Mouse (Mus musculus) CH12.LX (cell line): ENCODE data around the gene Irf2bp2. TPM values are rescaled to one million over a fixed set of nuclear protein-coding genes. Genes with fewer than 3 reads are reported as not detected.

Source experiments
- DNase-seq: peaks from one replicate; pipeline ENCODE4 v3.0.0-alpha.2; 2013; ENCODE audit errors: extremely low read depth
- H3K27ac ChIP-seq: 2 replicates; pipeline ENCODE4 v1.5.1; 2012; ENCODE audit warnings: low read depth, mild to moderate bottlenecking, control low read depth, moderate library complexity; ENCODE audit not compliant: insufficient read depth
- H3K27me3 ChIP-seq: replicated peaks from 2 replicates; pipeline ENCODE3; 2012; ENCODE audit warnings: inconsistent platforms
- H3K36me3 ChIP-seq, 2 experiments: replicated peaks in 1 of 2; 2 replicates each; pipeline versions ENCODE3 to v1.6.1; 2012; ENCODE audit warnings: inconsistent platforms in 1 of 2, low read length in 1 of 2, mild to moderate bottlenecking in 1 of 2, mixed read lengths in 1 of 2, moderate library complexity in 1 of 2; ENCODE audit not compliant: control insufficient read depth in 1 of 2, insufficient read depth in 1 of 2
- H3K4me1 ChIP-seq, 2 experiments: 2 replicates each; pipeline ENCODE4 v1.6.1; 2012; ENCODE audit warnings: inconsistent platforms in 1 of 2, moderate library complexity in 1 of 2; ENCODE audit not compliant: insufficient read depth in 2 of 2, control insufficient read depth in 1 of 2
- H3K4me2 ChIP-seq: 2 replicates; pipeline ENCODE4 v1.6.1; 2012; ENCODE audit warnings: low read depth, mild to moderate bottlenecking, control low read depth; ENCODE audit not compliant: poor library complexity, insufficient read depth, severe bottlenecking
- H3K4me3 ChIP-seq, 3 experiments: fragments of 150-350 bp in 1 of 3; sonication (generic) in 1 of 3; replicated peaks in 1 of 3; 2 replicates each; pipeline versions ENCODE3 to v1.5.1; 2011 to 2012; ENCODE audit warnings: low read depth in 2 of 3, low read length in 2 of 3, mild to moderate bottlenecking in 2 of 3, moderate library complexity in 2 of 3, control low read depth in 1 of 3, improper control_type of control experiment in 1 of 3, inconsistent platforms in 1 of 3, mixed read lengths in 1 of 3; ENCODE audit not compliant: poor library complexity in 1 of 3
- H3K79me2 ChIP-seq: replicated peaks from 2 replicates; pipeline ENCODE4 v1.6.1; 2012; ENCODE audit warnings: mild to moderate bottlenecking, moderate library complexity; ENCODE audit not compliant: control insufficient read depth, poor library complexity, insufficient read depth, severe bottlenecking; ENCODE audit errors: extremely low read depth
- H3K9ac ChIP-seq: 2 replicates; pipeline ENCODE4 v1.6.1; 2012; ENCODE audit warnings: low read depth, mild to moderate bottlenecking, control low read depth, moderate library complexity; ENCODE audit not compliant: insufficient read depth
- H3K9me3 ChIP-seq: replicated peaks from 2 replicates; pipeline ENCODE3; 2012; ENCODE audit warnings: low read length, inconsistent platforms, mixed read lengths
- BHLHE40 ChIP-seq: IDR thresholded peaks from 2 replicates; pipeline ENCODE4 v1.6.1; 2011; ENCODE audit warnings: mild to moderate bottlenecking, low read depth, low read length, improper control_type of control experiment
- CHD2 ChIP-seq: IDR thresholded peaks from 2 replicates; pipeline ENCODE4 v1.6.1; 2011; ENCODE audit warnings: low read length, improper control_type of control experiment
- CTCF ChIP-seq, 2 experiments: IDR thresholded peaks in 1 of 2; conservative IDR thresholded peaks in 1 of 2; 2 replicates each; pipeline ENCODE4 v1.5.1; 2011 to 2012; ENCODE audit warnings: low read depth in 2 of 2, low read length in 2 of 2, improper control_type of control experiment in 1 of 2, inconsistent platforms in 1 of 2, mild to moderate bottlenecking in 1 of 2, moderate library complexity in 1 of 2
- E2F4 ChIP-seq: IDR thresholded peaks from 2 replicates; pipeline ENCODE4 v1.6.1; 2011; ENCODE audit warnings: low read depth, low read length, improper control_type of control experiment; ENCODE audit not compliant: insufficient replicate concordance
- EP300 ChIP-seq: IDR thresholded peaks from 2 replicates; pipeline ENCODE4 v1.6.1; 2011; ENCODE audit warnings: low read length, improper control_type of control experiment
- ETS1 ChIP-seq: conservative IDR thresholded peaks from 2 replicates; pipeline ENCODE4 v1.6.1; 2012; ENCODE audit warnings: low read depth, mild to moderate bottlenecking, inconsistent platforms, low read length, improper control_type of control experiment, moderate library complexity
- GABPA ChIP-seq: IDR thresholded peaks from 2 replicates; pipeline ENCODE4 v1.6.1; 2012; ENCODE audit warnings: low read depth, low read length, improper control_type of control experiment, inconsistent platforms; ENCODE audit not compliant: insufficient replicate concordance
- HCFC1 ChIP-seq: IDR thresholded peaks from 2 replicates; pipeline ENCODE4 v1.6.1; 2012; ENCODE audit warnings: low read depth, mild to moderate bottlenecking, inconsistent platforms, low read length, improper control_type of control experiment
- IRF4 ChIP-seq: IDR thresholded peaks from 2 replicates; pipeline ENCODE4 v1.6.1; 2014; ENCODE audit warnings: low read depth, mild to moderate bottlenecking, inconsistent platforms, low read length, improper control_type of control experiment
- JUN ChIP-seq: IDR thresholded peaks from 2 replicates; pipeline ENCODE4 v1.6.1; 2011; ENCODE audit warnings: low read depth, mild to moderate bottlenecking, low read length, improper control_type of control experiment, moderate library complexity; ENCODE audit not compliant: insufficient read depth
- KAT2A ChIP-seq: IDR thresholded peaks from 2 replicates; pipeline ENCODE4 v1.6.1; 2012; ENCODE audit warnings: low read length, improper control_type of control experiment, inconsistent platforms; ENCODE audit not compliant: insufficient replicate concordance
- MAZ ChIP-seq: IDR thresholded peaks from 2 replicates; pipeline ENCODE4 v1.6.1; 2012; ENCODE audit warnings: low read depth, mild to moderate bottlenecking, inconsistent platforms, low read length, improper control_type of control experiment, moderate library complexity
- MEF2A ChIP-seq: IDR thresholded peaks from 2 replicates; pipeline ENCODE4 v1.6.1; 2014; ENCODE audit warnings: low read depth, mild to moderate bottlenecking, inconsistent platforms, low read length, improper control_type of control experiment, borderline replicate concordance
- PAX5 ChIP-seq: IDR thresholded peaks from 2 replicates; pipeline ENCODE4 v1.6.1; 2012; ENCODE audit warnings: low read length, inconsistent platforms, mixed read lengths
- POLR2AphosphoS2 ChIP-seq: IDR thresholded peaks from 2 replicates; pipeline ENCODE4 v1.6.1; 2011; ENCODE audit warnings: low read depth, low read length, improper control_type of control experiment
- RAD21 ChIP-seq: IDR thresholded peaks from 2 replicates; pipeline ENCODE4 v1.6.1; 2011; ENCODE audit warnings: low read depth, mild to moderate bottlenecking, low read length, improper control_type of control experiment, moderate library complexity
- SMC3 ChIP-seq: IDR thresholded peaks from 2 replicates; pipeline ENCODE4 v1.6.1; 2011; ENCODE audit warnings: low read depth, low read length, improper control_type of control experiment
- USF2 ChIP-seq: conservative IDR thresholded peaks from 2 replicates; pipeline ENCODE4 v1.6.1; 2011; ENCODE audit warnings: low read depth, low read length, improper control_type of control experiment
- ZC3H11A ChIP-seq: IDR thresholded peaks from 2 replicates; pipeline ENCODE4 v1.6.1; 2012; ENCODE audit warnings: low read depth, mild to moderate bottlenecking, inconsistent platforms, low read length, improper control_type of control experiment
- ZKSCAN1 ChIP-seq: IDR thresholded peaks from 2 replicates; pipeline ENCODE4 v1.6.1; 2012; ENCODE audit warnings: low read depth, inconsistent platforms, low read length, improper control_type of control experiment, borderline replicate concordance
- ZMIZ1 ChIP-seq: IDR thresholded peaks from 2 replicates; pipeline ENCODE4 v1.6.1; 2012; ENCODE audit warnings: low read depth, mild to moderate bottlenecking, inconsistent platforms, low read length, improper control_type of control experiment
- dilution Hi-C: fragments of 300-500 bp; cut with MboI; formaldehyde crosslinking; loops from 2 replicates; pipeline ENCODE4 v1.14.3; 2020; ENCODE audit warnings: low sequenced_read_pairs; ENCODE audit not compliant: extremely low pct_unique_long_range_greater_than_20kb, extremely low pct_ligation_motif_present
- in situ Hi-C: fragments of 300-500 bp; cut with MboI; formaldehyde crosslinking; loops from 3 replicates; pipeline ENCODE4 v1.14.3; 2019; ENCODE audit warnings: low sequenced_read_pairs, low pct_ligation_motif_present, low pct_unique_long_range_greater_than_20kb, mixed read lengths
- polyA plus RNA-seq: library from polyadenylated mRNA; unstranded; fragments of >175 nt; gene quantifications from 2 replicates; pipeline ENCODE4 v1.2.1, GENCODE M21; 2012; ENCODE audit warnings: low read depth; ENCODE audit not compliant: insufficient read length
- total RNA-seq, 2 experiments: library from RNA; depleted of rRNA; stranded (reverse); fragments of 300-350 nt in 1 of 2; fragments of >200 nt in 1 of 2; gene quantifications; 2 replicates each; pipeline ENCODE4 v1.2.3; 2012 to 2014

Irf2bp2 gene
- total and polyA plus RNA-seq, 3 experiments = 19.9 to 31.2 (median 28.6) TPM

DNA sequence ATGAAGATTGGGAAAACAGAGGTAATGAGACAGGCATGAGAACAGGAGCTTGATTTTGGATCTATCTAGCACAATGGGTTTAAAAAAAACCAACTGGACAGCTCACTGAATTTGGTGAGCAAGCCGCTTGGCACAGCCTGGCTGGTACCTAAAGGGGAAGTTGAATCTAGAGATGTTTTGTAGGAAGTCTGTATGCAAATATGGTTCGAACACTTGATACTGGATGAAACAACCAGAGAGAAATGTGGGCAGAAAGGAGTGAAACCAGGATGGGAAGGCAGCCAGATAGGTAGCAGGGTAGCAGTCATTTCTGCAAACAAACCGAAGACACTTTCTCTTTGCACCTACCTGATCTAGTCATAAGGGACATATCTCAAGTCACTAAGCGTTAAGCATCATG is 13.0 kb downstream of the Irf2bp2 start:
- H3K27ac ChIP-seq = no peak overlapping the region
- no peaks in the 10 kb centered on the region for H3K27me3 ChIP-seq
- in situ Hi-C loops = loop anchor here (5.0 kb wide), 1 partner anchor 84 kb away; no protein-coding TSS in a partner anchor
- peaks cover 15% of the 10 kb centered on the region for H3K9me3 ChIP-seq
- H3K4me2 ChIP-seq = no peak overlapping the region
- H3K4me1 ChIP-seq = peaks cover 21 to 50% of the 10 kb centered on the region in 2 experiments
- H3K36me3 ChIP-seq = peaks cover 0 to 22% of the 10 kb centered on the region in 2 experiments
- TF ChIP-seq GABPA = no peak
- no peak for TF ChIP-seq POLR2AphosphoS2
- no peak for TF ChIP-seq KAT2A
- TF ChIP-seq EP300 = 0 out of 2 replicates have a peak, but pooled peaks have one; percentile 11
- TF ChIP-seq CHD2 = no peak
- no peak for TF ChIP-seq ZKSCAN1
- no peak for TF ChIP-seq USF2
- TF ChIP-seq, all 38 proteins: peak for 1
- dilution Hi-C loops = no loop called here
- no peak for DNase-seq
- Histone ChIP-seq H3K4me3 (no peak overlapping the region), H3K79me2 (peaks cover 8% of the 10 kb centered on the region), H3K9ac (no peak overlapping the region)

DNA sequence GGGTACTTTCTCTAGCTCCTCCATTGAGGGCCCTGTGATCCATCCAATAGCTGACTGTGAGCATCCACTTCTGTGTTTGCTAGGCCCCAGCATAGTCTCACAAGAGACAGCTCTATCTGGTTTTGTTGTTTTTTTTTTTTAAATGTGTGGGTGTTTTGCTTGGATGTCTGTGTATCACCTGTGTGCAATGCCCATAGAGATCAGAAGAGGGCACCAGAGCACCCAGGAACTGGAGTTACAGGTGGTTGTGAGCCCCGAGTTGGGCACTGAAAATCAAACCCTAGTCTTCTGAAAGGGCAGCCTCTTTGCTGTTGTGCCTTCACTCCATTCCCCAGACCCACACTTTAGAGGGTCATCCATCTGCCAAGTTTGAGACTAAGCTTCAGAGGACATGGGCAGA is 13.7 kb downstream of the Irf2bp2 start:
- no peak for DNase-seq
- peaks cover under 1% of the 10 kb centered on the region; the same call in 1 of the 2 replicates for H3K79me2 ChIP-seq
- TF ChIP-seq MAZ (no peak), ETS1 (no peak), SMC3 (peak; percentile 18), PAX5 (no peak), RAD21 (peak; percentile 18), ZC3H11A (no peak), CTCF (conservative IDR thresholded peaks at IDR 0.05 in 1 of 2, IDR thresholded peaks at IDR 0.05 in 1 of 2; ENCODE audit: low read depth in 2 of 2, low read length in 2 of 2) (peak in 1 of 2 experiments; percentile 23; a peak in 1 of 4 replicates)
- no peak overlapping the region for H3K27ac ChIP-seq
- no peak overlapping the region for H3K9ac ChIP-seq
- in situ Hi-C loops (loop anchor here (5.0 kb wide), 1 partner anchor 83 kb away; no protein-coding TSS in a partner anchor), dilution Hi-C loops (no loop called here)
- H3K4me2 ChIP-seq = no peak overlapping the region
- H3K4me1 ChIP-seq = peaks cover 21 to 49% of the 10 kb centered on the region in 2 experiments
- peaks cover 15% of the 10 kb centered on the region for H3K9me3 ChIP-seq
- H3K4me3 ChIP-seq = no peak overlapping the region
- no peaks in the 10 kb centered on the region for H3K27me3 ChIP-seq
- peaks cover 0 to 17% of the 10 kb centered on the region in 2 experiments for H3K36me3 ChIP-seq

DNA sequence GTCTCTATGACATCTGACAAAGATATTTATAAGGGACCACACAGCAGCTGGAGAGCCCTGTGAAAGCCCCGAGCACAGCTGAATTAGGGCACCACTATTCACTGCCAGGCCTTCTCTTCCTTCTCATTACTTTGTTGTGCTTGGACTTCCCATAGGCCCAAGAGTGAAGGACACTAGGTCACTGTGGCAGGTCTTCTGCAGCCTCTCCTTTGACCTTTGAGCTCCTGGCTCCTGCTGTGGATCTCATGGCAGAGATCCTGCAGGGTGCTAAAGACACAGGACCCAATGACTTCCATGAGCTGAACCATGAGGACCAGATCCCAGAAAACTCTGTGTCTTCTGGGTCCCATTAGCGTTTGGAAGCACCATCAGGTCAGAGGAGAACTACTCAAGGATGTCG is 15.1 kb downstream of the Irf2bp2 start:
- H3K9me3 ChIP-seq = peaks cover 11% of the 10 kb centered on the region
- no peak overlapping the region for H3K4me2 ChIP-seq
- H3K4me1 ChIP-seq = peaks cover 20 to 48% of the 10 kb centered on the region in 2 experiments
- in situ Hi-C loops (no loop called here), dilution Hi-C loops (no loop called here)
- H3K4me3 ChIP-seq = no peak overlapping the region
- no peak overlapping the region for H3K27ac ChIP-seq
- no peak for DNase-seq
- peaks cover 0 to 5% of the 10 kb centered on the region in 2 experiments for H3K36me3 ChIP-seq
- no peak overlapping the region for H3K9ac ChIP-seq
- no peaks in the 10 kb centered on the region for H3K79me2 ChIP-seq
- H3K27me3 ChIP-seq = no peaks in the 10 kb centered on the region
- no peak for TF ChIP-seq RAD21
- no peak for TF ChIP-seq IRF4
- TF ChIP-seq JUN = no peak
- TF ChIP-seq SMC3 = no peak
- no peak for TF ChIP-seq E2F4
- no peak for TF ChIP-seq MEF2A
- TF ChIP-seq ETS1 = no peak
- TF ChIP-seq ZC3H11A = no peak
- TF ChIP-seq ZMIZ1 = no peak
- TF ChIP-seq PAX5 = no peak
- no peak for TF ChIP-seq HCFC1
- TF ChIP-seq BHLHE40 = no peak
